Mouse (Mus musculus) heart, embryonic 13.5 days (tissue): ENCODE measurements around the gene Gltpd2. TPM values are rescaled to one million over a fixed set of nuclear protein-coding genes. Genes with fewer than 3 reads are reported as not detected.
A peak's percentile ranks its signal among the peaks of the same experiment; 100 is the strongest.

Experiments
- ATAC-seq: fragments of 200-750 bp; cut with Nextera tagmentation; 2 replicates; pipeline ENCODE4 v1.8.0; 2017; ENCODE audit warnings: moderate TSS enrichment; ENCODE audit not compliant: insufficient number of reproducible peaks, low FRiP score, low TSS enrichment; ENCODE audit errors: extremely low read depth
- H3K27ac ChIP-seq: fragments of 300-500 bp; sonication (generic); replicated peaks from 2 replicates; pipeline ENCODE4 v1.5.1; 2015; ENCODE audit warnings: moderate library complexity, mild to moderate bottlenecking, inconsistent platforms
- H3K27me3 ChIP-seq: fragments of 300-500 bp; sonication (generic); replicated peaks from 2 replicates; pipeline ENCODE4 v1.6.1; 2015; ENCODE audit warnings: mild to moderate bottlenecking, inconsistent platforms
- H3K36me3 ChIP-seq: fragments of 300-500 bp; sonication (generic); 2 replicates; pipeline ENCODE4 v1.6.1; 2015; ENCODE audit warnings: mild to moderate bottlenecking, inconsistent platforms
- H3K4me1 ChIP-seq: fragments of 300-500 bp; sonication (generic); 2 replicates; pipeline ENCODE4 v1.6.1; 2015; ENCODE audit warnings: inconsistent platforms
- H3K4me2 ChIP-seq: fragments of 300-500 bp; sonication (generic); 2 replicates; pipeline ENCODE4 v1.6.1; 2015; ENCODE audit warnings: inconsistent platforms, mild to moderate bottlenecking, moderate library complexity
- H3K4me3 ChIP-seq: fragments of 300-500 bp; sonication (generic); 2 replicates; pipeline ENCODE4 v1.5.1; 2015; ENCODE audit warnings: moderate library complexity, mild to moderate bottlenecking, inconsistent platforms
- H3K9ac ChIP-seq: fragments of 300-500 bp; sonication (generic); 2 replicates; pipeline ENCODE4 v1.6.1; 2015; ENCODE audit warnings: inconsistent platforms, mild to moderate bottlenecking, moderate library complexity
- H3K9me3 ChIP-seq: fragments of 300-500 bp; sonication (generic); 2 replicates; pipeline ENCODE4 v1.6.1; 2016; ENCODE audit warnings: inconsistent platforms
- WGBS: fragments of 180-500 bp; shearing (Covaris S2); methylation state at CpG from one replicate; pipeline ENCODE4 v1.1.7; 2015; ENCODE audit warnings: mixed read lengths; 5-methylcytosine and 5-hydroxymethylcytosine counted together
- polyA plus RNA-seq: library from polyadenylated mRNA; unstranded; fragments of >200 nt; fragmentation: Nextera tagmentation; extraction: Ambion mirVana; gene quantifications from 2 replicates; pipeline ENCODE4 v1.2.1, GENCODE M21; 2015

Gene Gltpd2
- polyA plus RNA-seq, 1 experiment from 2014 or later, result 0.12 TPM

GRCm38 (mm10) chr11:70563470-70564275 is 44.7 kb downstream of the Gltpd2 start:
- ATAC-seq, result no peak
- H3K9ac ChIP-seq, result peak overlapping the region; percentile 97
- peaks cover 39% of the 10 kb centered on the region for H3K4me1 ChIP-seq
- H3K27ac ChIP-seq, result peak overlapping the region; percentile 90
- H3K27me3 ChIP-seq, result no peaks in the 10 kb centered on the region
- peak overlapping the region; percentile 94 for H3K4me2 ChIP-seq
- H3K36me3 ChIP-seq, result peaks cover 9% of the 10 kb centered on the region; the same call in 1 of the 2 replicates
- 3% methylated on average over 25 of the region's 25 CpGs for WGBS
- H3K4me3 ChIP-seq, result peak overlapping the region; percentile 94
- no peaks in the 10 kb centered on the region for H3K9me3 ChIP-seq

DNA sequence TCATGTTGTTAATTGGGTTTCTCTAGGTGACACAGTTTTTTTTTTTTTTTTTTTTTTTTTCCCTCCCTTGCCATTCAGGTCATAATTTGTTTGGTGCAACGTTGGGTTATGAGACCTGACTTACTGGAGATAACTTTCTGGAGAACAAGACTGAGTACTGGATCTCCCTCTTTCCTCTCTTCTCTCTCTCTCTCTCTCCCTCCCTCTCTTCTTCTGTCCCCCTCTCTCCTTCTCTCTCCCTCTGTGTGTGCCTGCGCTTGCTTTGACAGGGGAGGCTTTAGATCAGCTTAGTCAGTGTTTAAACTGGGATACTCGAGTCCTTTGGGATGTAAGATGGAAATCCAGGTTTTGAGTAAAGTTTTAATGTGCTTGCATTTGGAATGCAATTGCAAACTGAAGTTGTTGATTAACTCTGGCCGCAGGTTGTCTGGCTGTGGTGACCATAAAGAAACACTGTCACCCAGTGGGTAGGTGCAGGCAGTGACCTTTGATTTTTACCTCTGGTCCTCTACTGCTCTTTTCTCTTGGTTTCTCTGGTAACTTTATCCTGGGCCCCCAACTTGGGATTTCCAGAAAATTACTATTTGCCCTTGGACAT is 45.4 kb downstream of the Gltpd2 start:
- peak overlapping the region; percentile 90; the same call in 1 of the 2 replicates for H3K27ac ChIP-seq
- H3K27me3 ChIP-seq, result no peaks in the 10 kb centered on the region

DNA sequence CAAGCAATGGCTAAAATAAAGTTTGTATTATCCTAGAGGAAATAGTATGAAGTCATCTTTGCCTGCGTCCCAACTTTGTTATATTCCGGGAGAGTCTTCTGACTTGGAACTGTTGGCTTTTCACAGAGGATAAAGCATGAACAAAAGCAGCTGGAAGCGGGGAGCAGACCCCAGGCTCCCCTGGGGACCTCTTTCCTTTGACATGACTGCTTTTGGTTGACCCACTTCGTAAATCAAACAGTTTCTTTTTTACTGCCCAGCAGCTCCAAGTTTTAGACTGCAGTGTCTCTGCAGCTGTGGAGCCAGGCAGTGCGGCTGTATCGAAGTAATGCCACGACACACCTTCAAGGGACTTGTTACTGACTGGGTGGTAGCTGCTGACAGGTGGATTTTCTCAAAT is 47.6 kb downstream of the Gltpd2 start:
- no peaks in the 10 kb centered on the region for H3K27me3 ChIP-seq
- H3K4me2 ChIP-seq, result no peak overlapping the region
- H3K36me3 ChIP-seq, result peaks cover 9% of the 10 kb centered on the region; the same call in 1 of the 2 replicates
- H3K4me3 ChIP-seq, result no peak overlapping the region
- peaks cover 52% of the 10 kb centered on the region for H3K4me1 ChIP-seq
- no peak for ATAC-seq
- no peak overlapping the region for H3K27ac ChIP-seq
- peak overlapping the region; percentile 2; the same call in 1 of the 2 replicates for H3K9ac ChIP-seq
- 70% methylated on average over 7 of the region's 7 CpGs for WGBS
- H3K9me3 ChIP-seq, result no peaks in the 10 kb centered on the region

More for the DNA sequence above, 45.4 kb downstream of the Gltpd2 start:
- no peak for ATAC-seq
- Histone ChIP-seq H3K4me2 (peak overlapping the region; percentile 94), H3K9me3 (no peaks in the 10 kb centered on the region), H3K4me3 (peak overlapping the region; percentile 94), H3K4me1 (peaks cover 39% of the 10 kb centered on the region), H3K36me3 (peaks cover 9% of the 10 kb centered on the region; the same call in 1 of the 2 replicates), H3K9ac (peak overlapping the region; percentile 97)
- WGBS, result 47% methylated on average over 4 of the region's 4 CpGs

Other genes starting within 250 kb of the Gltpd2 start
- gene Alox12e, start 196.6 kb upstream of the Gltpd2 start, polyA plus RNA-seq, result not detected in 2 replicates
- 0.05 TPM in 1 of 2 replicates, not detected in the other for gene Alox15, start 167.2 kb upstream of the Gltpd2 start, polyA plus RNA-seq
- gene Pelp1, start 109.2 kb upstream of the Gltpd2 start, polyA plus RNA-seq, result 23.3 and 23.6 TPM in 2 replicates
- 11.2 and 13.2 TPM in 2 replicates for gene Arrb2, start 86.6 kb upstream of the Gltpd2 start, polyA plus RNA-seq
- gene Med11, start 67.3 kb upstream of the Gltpd2 start, polyA plus RNA-seq, result 25.5 and 26.2 TPM in 2 replicates
- 1.4 and 1.5 TPM in 2 replicates for gene Zmynd15, start 59.8 kb upstream of the Gltpd2 start, polyA plus RNA-seq
- gene Cxcl16, start 59.2 kb upstream of the Gltpd2 start, polyA plus RNA-seq, result 6.8 and 6.9 TPM in 2 replicates
- gene Tm4sf5, start 14.0 kb upstream of the Gltpd2 start, polyA plus RNA-seq, result 8.4 and 8.5 TPM in 2 replicates
- 0.31 TPM in 1 of 2 replicates, not detected in the other for gene Vmo1, start 4.6 kb upstream of the Gltpd2 start, polyA plus RNA-seq
- gene Psmb6, start 6.2 kb downstream of the Gltpd2 start, polyA plus RNA-seq, result 636 and 691 TPM in 2 replicates
- not detected in 2 replicates for gene Gm40193, start 13.7 kb downstream of the Gltpd2 start, polyA plus RNA-seq
- gene Pld2, start 20.9 kb downstream of the Gltpd2 start, polyA plus RNA-seq, result 9.3 and 11.2 TPM in 2 replicates
- 8.8 and 9.8 TPM in 2 replicates for gene Mink1, start 43.7 kb downstream of the Gltpd2 start, polyA plus RNA-seq
- not detected in 2 replicates for gene 4930544D05Rik, start 96.7 kb downstream of the Gltpd2 start, polyA plus RNA-seq
- not detected in 2 replicates for gene Chrne, start 100.0 kb downstream of the Gltpd2 start, polyA plus RNA-seq
- gene Gp1ba, start 119.9 kb downstream of the Gltpd2 start, polyA plus RNA-seq, result 0.86 and 1.0 TPM in 2 replicates
- gene Rnf167, start 128.0 kb downstream of the Gltpd2 start, polyA plus RNA-seq, result 66.3 and 73.8 TPM in 2 replicates
- 234 and 262 TPM in 2 replicates for gene Slc25a11, start 128.3 kb downstream of the Gltpd2 start, polyA plus RNA-seq
- gene Pfn1, start 135.4 kb downstream of the Gltpd2 start, polyA plus RNA-seq, result 1,587 and 1,588 TPM in 2 replicates
- 273 and 322 TPM in 2 replicates for gene Eno3, start 138.0 kb downstream of the Gltpd2 start, polyA plus RNA-seq
- gene Spag7, start 150.2 kb downstream of the Gltpd2 start, polyA plus RNA-seq, result 175 and 206 TPM in 2 replicates
- 10.1 and 12.0 TPM in 2 replicates for gene Camta2, start 168.9 kb downstream of the Gltpd2 start, polyA plus RNA-seq
- 1.8 and 2.0 TPM in 2 replicates for gene Inca1, start 181.0 kb downstream of the Gltpd2 start, polyA plus RNA-seq
- gene Kif1c, start 181.4 kb downstream of the Gltpd2 start, polyA plus RNA-seq, result 4.0 and 4.3 TPM in 2 replicates
- 8.3 and 9.5 TPM in 2 replicates for gene Zfp3, start 245.0 kb downstream of the Gltpd2 start, polyA plus RNA-seq